Mouse (Mus musculus) lung, postnatal 0 days (tissue): ENCODE data around the gene Mipol1. TPM values are rescaled to one million over a fixed set of nuclear protein-coding genes. Genes with fewer than 3 reads are reported as not detected.

Experiments used
- ATAC-seq: fragments of 200-750 bp; cut with Nextera tagmentation; 2 replicates; pipeline ENCODE4 v1.8.0; 2017; ENCODE audit warnings: moderate library complexity
- DNase-seq: peaks from one replicate; pipeline ENCODE4 v3.0.0-alpha.2; 2016; ENCODE audit warnings: low spot score
- H3K27ac ChIP-seq: fragments of 300-500 bp; sonication (generic); 2 replicates; pipeline ENCODE4 v1.5.1; 2014; ENCODE audit warnings: antibody characterized with exemption, mild to moderate bottlenecking, low read length, mixed read lengths
- H3K27me3 ChIP-seq: fragments of 300-500 bp; sonication (generic); replicated peaks from 2 replicates; pipeline ENCODE4 v1.6.1; 2014; ENCODE audit warnings: low read length, mixed read lengths; ENCODE audit not compliant: insufficient read depth
- H3K36me3 ChIP-seq: fragments of 300-500 bp; sonication (generic); 2 replicates; pipeline ENCODE4 v1.6.1; 2014; ENCODE audit warnings: low read length, mixed read lengths; ENCODE audit not compliant: insufficient read depth
- H3K4me1 ChIP-seq: fragments of 300-500 bp; sonication (generic); 2 replicates; pipeline ENCODE4 v1.6.1; 2014; ENCODE audit warnings: antibody characterized with exemption, low read depth, low read length, mixed read lengths; ENCODE audit not compliant: insufficient read depth
- H3K4me2 ChIP-seq: fragments of 300-500 bp; sonication (generic); replicated peaks from 2 replicates; pipeline ENCODE4 v1.6.1; 2014; ENCODE audit warnings: low read depth, mild to moderate bottlenecking, low read length, moderate library complexity, mixed read lengths
- H3K4me3 ChIP-seq: fragments of 300-500 bp; sonication (generic); 2 replicates; pipeline ENCODE4 v1.5.1; 2014; ENCODE audit warnings: low read depth, low read length
- H3K9ac ChIP-seq: fragments of 300-500 bp; sonication (generic); replicated peaks from 2 replicates; pipeline ENCODE4 v1.6.1; 2014; ENCODE audit warnings: low read depth, mild to moderate bottlenecking
- H3K9me3 ChIP-seq: fragments of 300-500 bp; sonication (generic); 2 replicates; pipeline ENCODE4 v1.6.1; 2016; ENCODE audit warnings: low read length, mixed read lengths
- CTCF ChIP-seq: IDR thresholded peaks from 2 replicates; pipeline ENCODE4 v1.5.1; 2016; ENCODE audit warnings: antibody characterized with exemption, mild to moderate bottlenecking
- EP300 ChIP-seq: IDR thresholded peaks from 2 replicates; pipeline ENCODE4 v1.6.1; 2016; ENCODE audit warnings: antibody characterized with exemption, mild to moderate bottlenecking, control low read depth
- WGBS: fragments of 180-500 bp; shearing (Covaris S2); extraction: QIAGEN DNeasy Blood & Tissue Kit; methylation state at CpG from one replicate; pipeline ENCODE4 v1.1.7; 2014; 5-methylcytosine and 5-hydroxymethylcytosine counted together
- polyA plus RNA-seq: library from polyadenylated mRNA; unstranded; fragments of >200 nt; fragmentation: Nextera tagmentation; extraction: Ambion mirVana; gene quantifications from 2 replicates; pipeline ENCODE4 v1.2.1, GENCODE M21; 2015

Mipol1 gene
- polyA plus RNA-seq, 1 experiment from 2014 or later: 6.4 TPM

DNA sequence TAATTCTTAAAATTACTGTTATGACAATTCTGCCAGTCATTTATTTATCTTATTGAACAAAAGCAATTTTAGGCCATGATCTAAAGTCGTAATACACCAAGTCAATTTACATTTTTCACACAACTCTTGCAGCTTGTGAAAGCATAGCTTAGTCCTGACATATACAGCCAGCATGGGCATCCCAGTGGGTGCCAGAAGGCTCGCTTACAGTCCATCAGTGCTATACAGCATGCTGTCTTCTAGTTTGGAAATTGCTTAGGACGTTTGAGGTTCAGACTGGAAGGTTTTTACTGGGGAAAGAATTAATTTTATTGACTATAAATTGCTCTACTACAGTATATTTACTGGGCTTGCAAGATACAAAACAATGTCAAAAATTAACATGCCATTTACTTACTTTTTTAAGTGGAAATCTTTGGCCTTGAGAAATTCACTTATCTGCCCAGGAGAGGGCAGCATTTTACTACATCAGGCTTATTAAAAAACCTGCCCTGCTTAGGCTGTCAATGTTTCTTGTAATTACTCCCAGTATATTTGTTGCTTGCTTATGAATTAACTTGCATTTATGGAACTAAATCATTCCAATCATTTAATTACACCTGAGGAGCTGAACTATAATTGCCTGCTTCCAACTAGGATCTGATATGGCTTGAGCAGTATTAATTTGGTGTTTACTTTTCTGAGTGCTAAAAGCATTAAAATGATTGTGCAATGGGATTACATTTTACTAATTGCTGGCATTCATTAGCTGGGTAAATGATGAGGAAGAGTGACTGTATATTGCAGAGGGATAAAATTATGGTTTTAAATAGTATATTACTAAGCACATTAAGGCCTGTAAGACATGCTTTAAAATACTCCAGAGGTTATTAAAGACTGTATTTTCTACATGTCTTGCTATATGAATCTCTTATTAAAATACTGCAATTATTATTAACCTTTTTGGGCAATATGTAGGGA lies 51.2 kb downstream of the Mipol1 start:
- no peak for ATAC-seq
- Histone ChIP-seq H3K27ac (no peak overlapping the region), H3K4me3 (no peak overlapping the region), H3K27me3 (no peaks in the 10 kb centered on the region), H3K9me3 (no peaks in the 10 kb centered on the region), H3K4me2 (no peak overlapping the region), H3K4me1 (no peaks in the 10 kb centered on the region), H3K9ac (no peak overlapping the region), H3K36me3 (no peaks in the 10 kb centered on the region)
- DNase-seq: peak; percentile 79
- WGBS: 50% methylated on average over 3 of the region's 3 CpGs
- no peak for TF ChIP-seq EP300
- peak; percentile 72 for TF ChIP-seq CTCF

DNA sequence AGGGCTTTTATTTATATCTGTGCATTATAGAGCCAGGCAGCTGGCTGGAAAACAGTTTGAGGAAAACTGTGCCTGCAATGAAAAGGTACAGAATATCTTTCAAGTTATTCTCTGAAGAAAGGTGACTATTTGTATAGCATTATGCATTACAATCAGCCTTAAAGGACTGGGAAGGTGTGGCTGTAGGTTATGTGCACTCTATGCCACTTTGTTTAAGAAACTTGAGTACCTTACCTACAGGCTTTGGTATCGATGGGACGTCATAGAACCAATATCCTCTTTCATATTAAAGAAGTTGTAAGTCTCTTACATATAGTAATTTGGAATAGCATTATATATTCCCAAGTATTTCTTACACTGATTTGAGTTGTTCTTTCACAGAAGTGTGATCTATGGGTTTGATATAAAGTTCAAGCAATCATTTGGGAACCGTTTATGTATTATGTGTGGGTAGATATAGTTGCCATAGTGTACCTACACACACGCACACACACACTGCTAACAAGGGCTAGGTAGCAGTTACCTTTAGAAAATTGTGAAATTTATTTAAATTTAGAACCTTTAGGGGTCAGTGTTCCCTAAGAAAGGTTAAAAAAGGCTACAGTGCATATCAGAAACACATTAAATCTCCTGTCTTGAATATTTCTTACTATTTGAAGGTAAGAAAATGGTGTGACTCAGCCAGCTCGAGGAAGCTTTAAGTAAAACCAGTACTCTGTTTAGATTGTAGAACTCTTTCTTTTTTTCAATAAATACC lies 55.3 kb downstream of the Mipol1 start:
- no peaks in the 10 kb centered on the region for H3K4me1 ChIP-seq
- H3K9me3 ChIP-seq: no peaks in the 10 kb centered on the region
- H3K4me3 ChIP-seq: no peak overlapping the region
- DNase-seq (peak; percentile 73), ATAC-seq (peak; percentile 48; the same call in 1 of the 2 replicates)
- no peak overlapping the region for H3K4me2 ChIP-seq
- H3K27me3 ChIP-seq: no peaks in the 10 kb centered on the region
- TF ChIP-seq CTCF (peak; percentile 37; the same call in 1 of the 2 replicates), EP300 (no peak)
- H3K9ac ChIP-seq: no peak overlapping the region
- WGBS: 64% methylated on average over 5 of the region's 5 CpGs
- H3K27ac ChIP-seq: no peak overlapping the region
- H3K36me3 ChIP-seq: no peaks in the 10 kb centered on the region

DNA sequence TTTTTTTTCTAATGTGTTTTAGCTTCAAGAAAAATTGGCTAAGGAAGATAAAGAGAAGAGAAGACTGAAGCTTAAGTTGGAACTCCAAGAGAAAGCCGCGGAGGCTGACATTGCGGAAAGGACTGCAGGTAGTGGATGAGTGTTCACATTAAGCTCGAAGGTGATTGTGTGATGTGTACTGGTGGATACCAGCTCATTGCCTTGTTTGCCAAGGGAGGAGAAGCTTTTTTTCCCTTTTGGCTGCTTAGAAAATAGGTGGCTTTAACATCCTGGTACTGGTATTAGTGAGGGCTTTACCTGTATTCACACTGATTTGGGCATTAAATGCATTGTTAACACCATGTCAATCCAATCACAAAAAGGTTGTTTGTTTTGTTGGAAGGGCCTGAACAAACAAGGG lies 77.1 kb downstream of the Mipol1 start:
- DNase-seq: no peak
- WGBS: 86% methylated on average over 4 of the region's 4 CpGs
- H3K27me3 ChIP-seq: no peaks in the 10 kb centered on the region
- ATAC-seq: no peak
- H3K36me3 ChIP-seq: no peaks in the 10 kb centered on the region
- no peak for TF ChIP-seq EP300
- TF ChIP-seq CTCF: no peak
- H3K4me1 ChIP-seq: no peaks in the 10 kb centered on the region
- H3K27ac ChIP-seq: no peak overlapping the region
- no peak overlapping the region for H3K9ac ChIP-seq
- H3K4me3 ChIP-seq: no peak overlapping the region
- H3K4me2 ChIP-seq: no peak overlapping the region
- no peaks in the 10 kb centered on the region for H3K9me3 ChIP-seq

DNA sequence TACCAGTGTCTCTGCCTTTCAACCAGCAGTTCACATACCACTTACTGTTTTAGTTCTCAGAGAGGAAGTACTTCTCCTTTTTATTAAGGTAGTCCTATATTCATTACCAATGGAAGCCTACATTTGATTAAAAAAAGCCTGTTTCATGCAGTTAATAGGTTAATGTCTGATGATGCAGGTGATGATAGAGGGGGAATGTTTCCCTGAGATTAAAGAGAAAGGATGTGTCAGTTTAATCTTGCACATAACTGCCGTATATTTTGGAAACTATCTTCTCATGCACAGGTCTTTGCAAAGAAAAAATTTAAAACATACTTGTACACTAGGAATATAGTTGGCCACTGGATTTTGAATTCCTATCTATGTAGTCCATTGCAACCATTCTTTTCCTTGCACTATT lies 77.5 kb downstream of the Mipol1 start:
- H3K4me2 ChIP-seq: no peak overlapping the region
- 86% methylated on average over 1 of the region's 1 CpGs for WGBS
- no peaks in the 10 kb centered on the region for H3K9me3 ChIP-seq
- no peak overlapping the region for H3K4me3 ChIP-seq
- ATAC-seq (no peak), DNase-seq (no peak)
- no peak overlapping the region for H3K9ac ChIP-seq
- H3K36me3 ChIP-seq: no peaks in the 10 kb centered on the region
- H3K27me3 ChIP-seq: no peaks in the 10 kb centered on the region
- no peak for TF ChIP-seq EP300
- no peak for TF ChIP-seq CTCF
- H3K27ac ChIP-seq: no peak overlapping the region
- no peaks in the 10 kb centered on the region for H3K4me1 ChIP-seq

DNA sequence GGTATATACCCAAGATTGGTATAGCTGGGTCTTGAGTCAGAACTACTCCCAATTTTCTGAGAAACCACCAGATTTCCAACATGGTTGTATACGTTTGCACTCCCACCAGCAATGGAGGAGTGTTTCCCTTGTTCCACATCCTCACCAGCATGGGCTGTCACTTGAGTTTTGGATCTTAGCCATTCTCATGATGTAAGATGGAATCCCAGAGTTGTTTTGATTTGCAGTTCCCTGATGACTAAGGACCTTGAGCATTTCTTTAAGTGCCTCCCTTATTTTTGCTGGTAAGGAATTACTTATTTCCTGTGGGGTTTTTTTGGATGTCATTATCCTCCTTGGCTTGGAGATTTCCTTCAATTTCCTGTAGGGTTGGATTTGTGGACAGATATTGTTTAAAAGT lies 108.8 kb downstream of the Mipol1 start:
- H3K4me1 ChIP-seq: no peaks in the 10 kb centered on the region
- no peak for DNase-seq
- no peaks in the 10 kb centered on the region for H3K36me3 ChIP-seq
- H3K27ac ChIP-seq: no peak overlapping the region
- H3K4me2 ChIP-seq: no peak overlapping the region
- no peaks in the 10 kb centered on the region for H3K27me3 ChIP-seq
- WGBS: 63% methylated on average over 1 of the region's 1 CpGs
- no peak for TF ChIP-seq CTCF
- no peak overlapping the region for H3K9ac ChIP-seq
- H3K9me3 ChIP-seq: peaks cover 4% of the 10 kb centered on the region; the same call in 1 of the 2 replicates
- no peak overlapping the region for H3K4me3 ChIP-seq
- no peak for ATAC-seq

DNA sequence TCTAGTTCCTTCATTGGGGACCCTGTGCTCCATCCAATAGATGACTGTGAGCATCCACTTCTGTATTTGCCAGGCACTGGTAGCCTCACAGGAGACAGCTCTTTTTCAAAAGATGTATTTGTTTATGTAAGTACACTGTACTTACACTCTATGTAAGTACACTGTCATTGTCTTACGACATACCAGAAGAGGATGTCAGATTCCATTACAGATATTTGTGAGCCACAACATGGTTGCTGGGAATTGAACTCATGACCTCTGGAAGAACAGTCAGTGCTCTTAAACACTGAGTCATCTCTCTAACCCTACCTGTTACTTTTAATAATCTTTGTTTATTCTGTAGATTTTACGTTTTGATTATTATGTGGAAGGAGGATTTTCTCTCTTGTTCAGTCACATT lies 109.9 kb downstream of the Mipol1 start:
- Histone ChIP-seq H3K9ac (no peak overlapping the region), H3K27me3 (no peaks in the 10 kb centered on the region), H3K36me3 (no peaks in the 10 kb centered on the region), H3K4me1 (no peaks in the 10 kb centered on the region), H3K27ac (no peak overlapping the region), H3K4me3 (no peak overlapping the region), H3K4me2 (no peak overlapping the region), H3K9me3 (peaks cover 4% of the 10 kb centered on the region; the same call in 1 of the 2 replicates)
- ATAC-seq (no peak), DNase-seq (no peak)
- 72% methylated on average over 2 of the region's 2 CpGs for WGBS
- TF ChIP-seq CTCF (no peak), EP300 (no peak)
